Mouse (Mus musculus) activated CD4-positive, CD25-positive, alpha-beta regulatory T cell, adult 4 months (primary cell): ENCODE data around the gene Shcbp1l. TPM values are rescaled to one million over a fixed set of nuclear protein-coding genes. Genes with fewer than 3 reads are reported as not detected.
A peak's percentile ranks its signal among the peaks of the same experiment; 100 is the strongest.
"Not testable (repeated sequence)": the region's sequence is repeated elsewhere in the genome, so short reads cannot be mapped to it uniquely, and the experiment has no call there.

Experiments used
- ATAC-seq: one replicate; pipeline ENCODE4 v1.8.0; 2017
- polyA plus RNA-seq, 2 experiments: library from polyadenylated mRNA; unstranded; fragments of 100-300 nt; shearing (Covaris generic); gene quantifications; one replicate each; pipeline ENCODE4 v1.2.1; 2017

Shcbp1l gene
- under 1 TPM in 1 of 2 experiments, not detected in 1; 0.36 TPM for polyA plus RNA-seq

DNA sequence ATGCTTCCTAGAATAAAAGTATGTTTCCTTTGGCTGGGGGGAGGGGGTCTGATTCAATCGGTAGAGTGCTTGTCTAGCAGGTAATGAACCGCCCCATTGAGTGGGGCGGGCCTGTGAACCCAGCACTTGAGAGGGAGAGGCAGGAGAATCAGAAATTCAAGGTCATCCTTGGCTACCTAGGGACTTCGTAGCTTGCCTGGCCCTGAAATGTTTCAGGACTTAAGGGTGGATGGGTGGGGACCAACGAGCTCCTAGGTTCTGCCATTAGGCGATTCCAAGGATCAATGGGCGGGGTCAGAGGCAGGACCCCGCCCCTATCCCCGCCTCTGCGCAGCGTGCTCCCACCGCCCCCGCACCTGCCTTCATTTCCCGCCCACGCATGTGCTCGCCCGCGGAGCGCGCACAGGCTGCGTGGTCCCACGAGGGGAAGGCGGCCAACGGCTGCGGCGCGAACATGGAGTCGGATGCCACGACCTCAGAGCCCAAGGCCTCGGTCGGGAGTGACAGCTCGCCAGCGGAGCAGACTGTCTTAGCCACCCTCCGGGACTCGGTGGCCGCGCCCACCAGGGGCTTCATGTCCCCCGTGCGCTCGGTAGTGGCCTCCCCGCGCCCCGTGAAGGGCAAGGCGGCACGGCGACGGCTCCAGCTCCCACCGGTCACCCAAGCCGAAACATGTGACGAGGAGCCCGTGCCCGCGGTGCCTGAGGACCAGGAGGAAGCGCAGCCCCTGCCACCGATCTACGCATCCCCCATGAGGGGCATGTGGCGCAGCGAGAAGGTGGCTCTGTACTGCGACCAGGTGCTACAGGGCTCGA lies at the start of gene Shcbp1l:
Gene Shcbp1l (plus strand): TSS at position 393 of the 815 bp plus-strand sequence.
- ATAC-seq, result peak; percentile 75

DNA sequence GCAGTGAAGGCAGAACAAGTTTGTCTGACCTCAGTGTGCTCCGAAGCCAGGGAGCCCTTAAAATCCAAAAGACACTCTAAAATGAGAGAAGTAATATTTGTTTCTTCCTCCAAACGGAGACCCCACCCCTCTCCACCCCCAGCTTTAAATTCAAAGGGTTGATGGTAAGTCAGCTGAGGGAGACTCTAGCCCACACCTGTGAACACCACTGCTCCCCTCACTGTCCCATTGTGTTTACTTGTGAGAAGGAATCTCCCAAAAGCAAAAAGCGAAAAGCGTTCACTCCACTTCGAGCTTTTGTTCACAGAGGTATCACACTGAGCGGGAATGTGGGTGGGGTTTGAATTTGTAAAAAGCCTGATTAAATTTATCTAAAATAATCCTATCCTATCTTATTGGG lies 48.5 kb upstream of the Shcbp1l start:
- ATAC-seq, result no peak

- no peak for ATAC-seq
Measured at GRCm38 (mm10) chr1:153378587-153378986, 46.4 kb upstream of the Shcbp1l start.

GRCm38 (mm10) chr1:153379832-153380231 lies 45.1 kb upstream of the Shcbp1l start:
- peak; percentile 80 for ATAC-seq

- no peak for ATAC-seq
Measured at GRCm38 (mm10) chr1:153380746-153381282, 44.1 kb upstream of the Shcbp1l start.

DNA sequence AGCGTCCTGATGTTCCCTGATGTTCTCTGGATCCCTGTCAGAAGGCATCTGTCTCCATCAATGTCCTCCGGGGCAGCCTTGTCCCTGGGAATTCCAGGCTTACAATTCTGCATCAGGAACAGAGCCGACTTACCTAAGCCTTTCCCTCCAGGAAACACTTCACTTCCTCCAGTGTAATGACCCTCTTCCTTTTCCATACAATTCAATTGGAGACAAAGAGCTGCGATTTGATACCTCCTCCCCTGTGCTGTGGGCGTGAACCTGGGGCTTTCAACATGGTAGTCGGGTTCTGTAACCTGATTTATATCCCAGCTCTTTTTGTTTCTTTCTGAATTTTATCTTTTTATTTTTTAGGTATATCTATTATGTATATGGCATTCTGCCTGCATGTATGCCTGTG lies 39.9 kb upstream of the Shcbp1l start:
- no peak for ATAC-seq

DNA sequence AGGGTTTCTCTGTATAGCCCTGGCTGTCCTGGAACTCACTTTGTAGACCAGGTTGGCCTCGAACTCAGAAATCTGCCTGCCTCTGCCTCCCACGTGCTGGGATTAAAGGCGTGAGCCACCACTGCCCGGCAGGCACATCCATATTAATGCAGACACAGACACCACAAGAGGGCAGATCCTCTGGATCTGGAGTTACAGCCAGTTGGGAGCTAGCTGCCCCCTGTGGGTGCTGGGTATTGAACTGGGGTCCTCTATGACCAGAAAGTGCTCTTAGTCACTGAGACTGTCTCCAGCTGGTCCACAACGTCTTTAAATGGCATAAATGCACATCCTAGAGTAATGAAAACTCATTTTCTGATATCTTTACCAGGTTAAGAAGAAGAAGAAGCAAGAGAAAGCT lies 39.3 kb upstream of the Shcbp1l start:
- ATAC-seq, result not testable (repeated sequence)

GRCm38 (mm10) chr1:153386271-153387069 lies 38.5 kb upstream of the Shcbp1l start:
- peak; percentile 94 for ATAC-seq

DNA sequence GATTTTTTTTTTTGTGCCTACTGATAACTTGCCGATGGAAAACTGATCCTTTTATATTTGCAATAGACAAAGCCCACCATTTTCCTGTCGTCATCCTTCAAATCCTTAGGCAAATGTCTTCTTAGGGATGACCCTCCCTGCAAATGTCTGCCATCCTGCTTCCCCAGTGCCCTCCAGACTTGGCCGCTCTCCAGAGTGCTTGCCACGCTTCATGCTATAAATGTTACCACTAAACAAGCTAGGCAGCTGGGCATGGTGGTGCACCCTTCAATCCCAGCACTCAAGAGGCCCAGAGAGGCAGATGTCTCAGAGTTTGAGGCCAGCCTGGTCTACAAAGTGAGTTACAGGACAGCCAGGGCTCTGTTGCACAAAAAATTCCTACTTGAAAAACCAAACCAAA lies 29.3 kb upstream of the Shcbp1l start:
- ATAC-seq, result not testable (repeated sequence)

GRCm38 (mm10) chr1:153401765-153402164 lies 23.2 kb upstream of the Shcbp1l start:
- ATAC-seq, result peak; percentile 83

- not testable (repeated sequence) for ATAC-seq
Measured at GRCm38 (mm10) chr1:153407641-153408040, 17.3 kb upstream of the Shcbp1l start.

DNA sequence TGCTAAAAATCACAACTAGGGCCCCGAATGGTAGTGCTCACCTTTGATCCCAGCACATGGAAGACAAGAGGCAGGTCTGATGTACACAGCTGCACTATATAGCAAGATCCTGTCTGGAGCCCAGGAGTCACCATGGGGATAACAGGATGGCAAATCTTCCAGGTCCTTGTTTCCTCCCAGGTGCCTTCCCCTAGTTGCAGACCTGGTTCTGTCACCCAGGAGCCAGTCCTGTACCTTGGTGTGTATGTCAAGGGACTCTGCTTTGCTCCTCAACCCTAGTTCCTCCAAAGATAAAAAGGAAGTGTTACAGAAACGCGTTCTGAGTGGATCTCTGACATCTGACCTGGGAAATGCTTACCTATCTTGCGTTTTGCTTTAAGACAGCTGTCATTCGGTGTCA lies 16.7 kb upstream of the Shcbp1l start:
- not testable (repeated sequence) for ATAC-seq

GRCm38 (mm10) chr1:153410915-153411314 lies 14.0 kb upstream of the Shcbp1l start:
- not testable (repeated sequence) for ATAC-seq

DNA sequence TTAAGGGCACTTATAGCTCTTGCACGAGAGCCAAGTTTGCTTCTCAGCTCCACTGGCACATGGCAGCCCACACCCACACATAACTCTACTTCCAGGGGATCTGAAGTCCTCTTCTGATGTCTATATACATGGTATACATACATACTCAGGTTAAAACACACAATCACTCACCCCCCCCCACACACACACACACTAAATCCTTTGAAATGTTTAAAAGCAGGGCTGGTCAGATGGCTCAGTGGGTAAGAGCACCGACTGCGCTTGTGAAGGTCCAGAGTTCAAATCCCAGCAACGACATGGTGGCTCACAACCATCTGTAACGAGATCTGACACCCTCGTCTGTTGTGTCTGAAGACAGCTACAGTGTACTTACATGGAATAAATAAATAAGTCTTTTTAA lies 13.2 kb upstream of the Shcbp1l start:
- ATAC-seq, result no peak

- ATAC-seq, result not testable (repeated sequence)
Measured at GRCm38 (mm10) chr1:153412663-153413396, 12.1 kb upstream of the Shcbp1l start.

GRCm38 (mm10) chr1:153413397-153414020 lies 11.5 kb upstream of the Shcbp1l start:
- ATAC-seq, result peak; percentile 29

DNA sequence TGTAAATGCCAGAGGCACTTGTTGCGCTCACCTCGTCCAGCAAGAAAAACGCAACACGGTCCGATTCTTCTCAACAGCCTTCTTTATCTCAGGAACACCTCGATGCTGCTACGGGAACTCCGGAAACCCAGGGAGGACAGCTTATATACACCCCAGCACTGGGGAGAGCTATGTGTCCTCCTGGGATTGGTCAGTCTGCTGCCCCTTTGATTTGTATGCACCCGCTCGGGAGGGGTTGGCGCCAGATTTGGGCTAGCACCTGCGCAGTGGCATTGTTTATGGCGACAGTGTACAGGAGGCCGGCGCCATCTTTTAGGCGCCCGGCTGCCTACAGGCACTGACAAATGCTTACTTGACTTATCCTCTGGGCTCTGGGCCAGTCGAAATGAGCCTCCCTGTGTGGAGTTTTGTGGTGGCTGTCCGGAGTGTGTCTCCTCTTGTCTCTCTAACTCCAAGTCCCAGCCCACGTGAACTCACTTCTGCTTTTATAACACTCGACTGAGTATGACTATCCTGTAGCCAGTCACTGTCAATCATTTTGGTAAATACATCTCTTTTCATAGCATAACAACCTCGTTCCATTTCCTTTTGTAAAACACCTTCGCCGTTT lies 10.7 kb upstream of the Shcbp1l start:
- ATAC-seq, result peak; percentile 50

GRCm38 (mm10) chr1:153414962-153415361 lies 10.0 kb upstream of the Shcbp1l start:
- ATAC-seq, result peak; percentile 64

DNA sequence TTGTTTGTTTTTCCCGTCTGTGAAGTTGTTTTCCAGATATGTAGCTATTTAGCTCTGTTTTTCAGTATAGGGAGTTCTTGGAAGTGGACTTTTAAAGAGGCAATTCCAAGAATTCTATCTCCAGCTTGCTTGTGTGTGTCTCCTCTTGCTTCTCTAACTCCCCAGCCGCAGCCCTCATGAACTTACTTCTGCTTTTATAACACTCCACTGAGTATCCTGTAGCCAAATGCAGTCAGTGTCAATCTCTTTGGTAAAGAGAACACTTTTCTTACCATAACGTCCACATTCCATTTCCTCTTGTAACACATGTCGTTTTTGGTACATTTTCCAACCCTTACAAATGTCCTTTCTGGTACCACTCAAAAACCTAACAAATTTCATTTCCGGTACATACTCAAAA lies 9.2 kb upstream of the Shcbp1l start:
- ATAC-seq, result not testable (repeated sequence)

DNA sequence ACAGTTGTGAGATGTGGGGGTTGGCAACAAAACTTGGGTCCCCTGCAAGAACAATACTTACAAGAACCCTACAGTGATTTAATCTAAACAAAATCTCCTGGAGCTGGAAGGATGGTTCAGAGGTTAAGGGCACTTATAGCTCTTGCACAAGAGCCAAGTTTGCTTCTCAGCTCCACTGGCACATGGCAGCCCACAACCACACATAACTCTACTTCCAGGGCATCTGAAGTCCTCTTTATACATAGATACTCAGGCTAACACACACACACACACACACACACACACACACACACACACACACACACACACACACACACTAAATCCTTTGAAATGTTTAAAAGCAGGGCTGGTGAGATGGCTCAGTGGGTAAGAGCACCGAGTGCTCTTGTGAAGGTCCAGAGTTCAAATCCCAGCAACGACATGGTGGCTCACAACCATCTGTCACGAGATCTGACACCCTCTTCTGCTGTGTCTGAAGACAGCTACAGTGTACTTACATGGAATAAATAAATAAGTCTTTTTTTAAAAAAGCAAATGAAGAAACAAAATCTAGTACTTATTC lies 8.6 kb upstream of the Shcbp1l start:
- ATAC-seq, result not testable (repeated sequence)

DNA sequence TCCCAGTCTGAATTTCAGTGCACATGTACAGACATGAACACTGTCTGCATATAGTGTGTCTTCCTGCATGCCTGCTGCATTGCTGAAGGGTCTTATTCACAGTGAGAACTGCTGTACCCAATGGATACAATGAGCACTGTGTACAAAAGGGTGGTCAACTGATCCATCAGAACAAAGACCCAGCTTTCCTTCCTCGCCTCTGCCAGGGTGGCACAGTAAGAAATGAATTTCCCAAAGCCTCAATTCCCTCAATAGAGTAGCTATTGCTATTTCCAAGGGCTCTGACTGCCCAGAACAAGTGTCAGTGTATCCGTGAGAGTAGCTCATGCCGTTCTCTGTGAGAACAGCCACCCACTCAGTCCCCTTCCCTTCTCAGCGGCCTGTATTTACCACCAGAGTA lies 7.2 kb upstream of the Shcbp1l start:
- not testable (repeated sequence) for ATAC-seq
